Mouse (Mus musculus) cortical plate, adult 2 months (tissue): ENCODE results near the gene Klf5.

Experiments
- CTCF ChIP-seq: fragments of 200-500 bp; IDR thresholded peaks from 2 replicates; pipeline ENCODE4 v1.5.1; 2011; ENCODE audit warnings: mild to moderate bottlenecking, control low read depth, low read length; ENCODE audit not compliant: insufficient read depth; ENCODE audit errors: extremely low read depth
- POLR2A ChIP-seq: fragments of 200-500 bp; IDR thresholded peaks from 2 replicates; pipeline ENCODE4 v1.6.1; 2011; ENCODE audit warnings: mild to moderate bottlenecking, low read length, control low read depth; ENCODE audit not compliant: insufficient read depth; ENCODE audit errors: extremely low read depth

GRCm38 (mm10) chr14:99320736-99321135, 22.2 kb downstream of the Klf5 start:
- TF ChIP-seq CTCF (no peak), POLR2A (no peak)
